Mouse (Mus musculus) retina, adult 2 months (tissue): ENCODE data around the gene Mink1.
A peak's percentile ranks its signal among the peaks of the same experiment; 100 is the strongest.

Experiments used
- DNase-seq: peaks from one replicate; pipeline ENCODE4 v3.0.0-alpha.2; 2012; ENCODE audit warnings: low read depth, low spot score

Gene Mink1

GRCm38 (mm10) chr11:70594253-70594989 lies 31.7 kb downstream of the Mink1 start:
- DNase-seq = no peak

- no peak for DNase-seq
Observed at GRCm38 (mm10) chr11:70595638-70596037, 33.0 kb downstream of the Mink1 start.

- DNase-seq = no peak
Observed at GRCm38 (mm10) chr11:70596094-70596493, 33.4 kb downstream of the Mink1 start.

- no peak for DNase-seq
Observed at GRCm38 (mm10) chr11:70597301-70597700, 34.6 kb downstream of the Mink1 start.

GRCm38 (mm10) chr11:70598451-70598953 lies 35.8 kb downstream of the Mink1 start:
- no peak for DNase-seq

- DNase-seq = peak; percentile 50
Observed at GRCm38 (mm10) chr11:70605024-70605566, 42.4 kb downstream of the Mink1 start.

GRCm38 (mm10) chr11:70606717-70607116 lies 44.0 kb downstream of the Mink1 start:
- DNase-seq = no peak

- no peak for DNase-seq
Observed at GRCm38 (mm10) chr11:70607611-70608010, 44.9 kb downstream of the Mink1 start.

GRCm38 (mm10) chr11:70608381-70609066 lies 45.8 kb downstream of the Mink1 start:
- DNase-seq = no peak

GRCm38 (mm10) chr11:70610752-70611151 lies 48.1 kb downstream of the Mink1 start:
- DNase-seq = no peak

GRCm38 (mm10) chr11:70612505-70612904 lies 49.8 kb downstream of the Mink1 start:
- no peak for DNase-seq

GRCm38 (mm10) chr11:70615074-70615473 lies 52.4 kb downstream of the Mink1 start:
- DNase-seq = no peak

GRCm38 (mm10) chr11:70615516-70616093 lies 52.9 kb downstream of the Mink1 start, which contains the start of gene 4930544D05Rik:
4930544D05Rik (plus strand) TSS chr11:70615848.
- DNase-seq = no peak

GRCm38 (mm10) chr11:70619101-70619500 lies 56.4 kb downstream of the Mink1 start, which contains the start of gene Chrne:
Chrne (minus strand) TSS chr11:70619216.
- no peak for DNase-seq

GRCm38 (mm10) chr11:70621972-70622814 lies 59.5 kb downstream of the Mink1 start:
- DNase-seq = peak; percentile 46

- no peak for DNase-seq
Observed at GRCm38 (mm10) chr11:70623053-70623742, 60.5 kb downstream of the Mink1 start.

- DNase-seq = no peak
Observed at GRCm38 (mm10) chr11:70625473-70625872, 62.8 kb downstream of the Mink1 start.

- no peak for DNase-seq
Observed at GRCm38 (mm10) chr11:70626877-70627276, 64.2 kb downstream of the Mink1 start.

GRCm38 (mm10) chr11:70628431-70628830 lies 65.8 kb downstream of the Mink1 start:
- DNase-seq = no peak

- no peak for DNase-seq
Observed at GRCm38 (mm10) chr11:70629557-70629956, 66.9 kb downstream of the Mink1 start.

GRCm38 (mm10) chr11:70630129-70630528 lies 67.4 kb downstream of the Mink1 start:
- DNase-seq = no peak
